ENCODE assay signal across 9 mouse cellular contexts in the genomic region with DNA sequence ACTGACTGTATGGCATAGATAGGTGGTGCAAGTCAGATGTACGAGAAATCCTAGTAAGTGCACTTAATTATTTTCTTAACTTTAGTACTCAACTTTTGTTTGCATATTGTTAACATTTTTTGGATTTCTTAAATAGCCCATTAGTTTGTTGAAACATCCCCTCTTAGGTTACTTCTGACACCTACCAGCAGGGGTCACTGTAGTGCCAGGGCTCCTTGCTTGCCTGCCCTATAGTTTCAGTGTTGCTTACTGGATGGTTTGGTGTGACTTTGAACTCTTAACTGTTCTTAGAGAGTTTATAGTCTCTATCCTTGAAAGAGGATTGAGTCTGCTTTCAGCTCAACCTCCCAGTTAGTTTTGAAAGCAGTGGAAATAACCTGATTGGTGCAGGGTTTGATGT. TPM values are rescaled to one million over a fixed set of nuclear protein-coding genes. Genes with fewer than 3 reads are reported as not detected.
DNase-seq lines count a peak whose midpoint lies in the region; ATAC-seq and TF ChIP-seq lines count a peak whose summit lies in the region.
"Had no signal": no experiment of that assay in that cellular context is flagged by ENCODE, and none has a peak within 500 bp of the region (broad histone marks: within the 10 kb centered on the region; RNA-seq: fewer than 3 reads in every experiment).

No protein-coding gene starts in this region.

- no peak for ATAC-seq in kidney, embryonic 16.5 days (ENCODE audit: low FRiP score, low TSS enrichment)

- H3K9me3 ChIP-seq in kidney, embryonic 16.5 days (ENCODE audit: low read length), result no peaks in the 10 kb centered on the region

- H3K4me1 ChIP-seq in kidney, embryonic 16.5 days (ENCODE audit: insufficient read depth, low read length), result no peaks in the 10 kb centered on the region
- H3K4me1 ChIP-seq in testis, adult 2 months (ENCODE audit: control insufficient read depth, insufficient read depth, low read length), result no peaks in the 10 kb centered on the region

- peak; percentile 68; the same call in 1 of the 2 replicates for TF ChIP-seq CTCF in testis, adult 2 months (IDR thresholded peaks at IDR 0.05; ENCODE audit: control insufficient read depth, insufficient read depth, insufficient replicate concordance, low read depth, low read length)

- intact Hi-C loops in gastrocnemius, postnatal 14 days (cut with DNase I; ENCODE audit: low total_unique reads), result loop anchor here (10.0 kb wide), 1 partner anchor 191 kb away; no protein-coding TSS in a partner anchor

- DNase-seq in kidney, adult 18-20 months, result peak; percentile 42
- DNase-seq in MEL-GATA-1-ER (ENCODE audit: extremely low read depth, low read depth), result peak; percentile 33
- DNase-seq in cerebellum, adult 11-12 months, result peak; percentile 28
- peak; percentile 65 for DNase-seq in gastrocnemius, postnatal 14 days
- peak; percentile 32 to 72 for DNase-seq in layer of hippocampus, postnatal 25 days (ENCODE audit: extremely low spot score in 1 of 2, low spot score in 1 of 2)
- DNase-seq in monocyte, adult 2 months (ENCODE audit: low read depth in 1 of 2, low spot score in 2 of 2), result peak; percentile 10 to 40

- 49% methylated on average over 1 of the region's 1 CpGs for WGBS in kidney, embryonic 16.5 days

- H3K27me3 ChIP-seq in kidney, embryonic 16.5 days (ENCODE audit: insufficient read depth, low read length), result no peaks in the 10 kb centered on the region
- H3K27me3 ChIP-seq in testis, adult 2 months (ENCODE audit: control insufficient read depth, insufficient read depth, low read length), result no peaks in the 10 kb centered on the region

- no peak for TF ChIP-seq POLR2A in testis, adult 2 months (IDR thresholded peaks at IDR 0.05; ENCODE audit: control insufficient read depth, low read depth, low read length)

- no peak overlapping the region for H3K4me3 ChIP-seq in kidney, embryonic 16.5 days (ENCODE audit: low read length)
- no peak overlapping the region for H3K4me3 ChIP-seq in testis, adult 2 months (ENCODE audit: control insufficient read depth, low read depth, low read length)
- H3K4me3 ChIP-seq: myocyte had no signal

- no peak overlapping the region for H3K9ac ChIP-seq in kidney, embryonic 16.5 days (replicated peaks; ENCODE audit: low read length)

- no peak overlapping the region for H3K27ac ChIP-seq in kidney, embryonic 16.5 days (ENCODE audit: low read length)
- no peak overlapping the region for H3K27ac ChIP-seq in testis, adult 2 months (ENCODE audit: control insufficient read depth, insufficient read depth, low read depth, low read length)

- H3K4me2 ChIP-seq in kidney, embryonic 16.5 days (replicated peaks; ENCODE audit: low read depth, low read length), result no peak overlapping the region

- peaks cover 10% of the 10 kb centered on the region; the same call in 1 of the 2 replicates for H3K36me3 ChIP-seq in kidney, embryonic 16.5 days (ENCODE audit: insufficient read depth, low read length)
- no peaks in the 10 kb centered on the region for H3K36me3 ChIP-seq in testis, adult 2 months (ENCODE audit: control insufficient read depth, insufficient read depth, low read length)

RNA-seq across cellular contexts. Expression of a gene that starts 51.6 kb away (rescaled TPM):
- 39.2 and 40.0 TPM in 2 replicates for polyA plus RNA-seq in kidney, embryonic 16.5 days (2015; fragmentation: Nextera tagmentation; extraction: Ambion mirVana)
- 10 to 100 TPM; 23.0 to 25.9 TPM for total RNA-seq in gastrocnemius, postnatal 14 days (2021)
- total RNA-seq in layer of hippocampus, postnatal 25 days (2021), result 10 to 100 TPM; 42.0 to 44.5 TPM
- 1.4 and 1.9 TPM in 2 replicates for polyA plus RNA-seq in testis, adult 2 months (2012; rRNA removed)

RNA-seq across cellular contexts. Expression of a gene that starts 54.8 kb away (rescaled TPM):
- 14.0 and 14.4 TPM in 2 replicates for polyA plus RNA-seq in kidney, embryonic 16.5 days (2015; fragmentation: Nextera tagmentation; extraction: Ambion mirVana)
- 1 to 10 TPM; 4.1 to 4.4 TPM for total RNA-seq in gastrocnemius, postnatal 14 days (2021)
- 10 to 100 TPM; 14.2 to 16.3 TPM for total RNA-seq in layer of hippocampus, postnatal 25 days (2021)
- polyA plus RNA-seq in testis, adult 2 months (2012; rRNA removed), result 5.2 and 5.4 TPM in 2 replicates
